Mouse (Mus musculus): ENCODE results near the gene Kdm2a. TPM values are rescaled to one million over a fixed set of nuclear protein-coding genes. Genes with fewer than 3 reads are reported as not detected.

Kdm2a gene
- polyA plus RNA-seq, 1 experiment from 2014 or later: 53.9 TPM

DNA sequence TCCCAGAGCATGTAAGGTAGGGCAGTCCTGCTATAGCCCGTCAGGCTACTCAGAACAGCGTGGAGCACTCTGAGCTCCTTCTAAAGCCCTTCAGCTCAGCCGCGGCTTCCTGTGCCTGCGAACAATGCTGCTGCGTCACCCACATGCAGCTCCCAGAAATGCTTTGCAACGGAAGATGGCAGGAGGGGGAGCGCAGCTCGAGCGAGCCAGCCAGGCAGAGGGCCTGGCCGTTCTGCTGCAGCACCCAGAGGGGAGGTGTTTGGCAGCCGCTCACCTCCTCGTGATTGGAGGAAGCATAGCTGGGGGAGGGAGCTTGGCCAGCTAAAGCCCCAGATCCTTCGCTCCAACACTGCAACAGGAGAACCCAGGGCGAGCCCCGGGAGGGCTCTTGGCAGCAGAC lies 64.3 kb downstream of the Kdm2a start:
- WGBS: under 1% methylated on average over 16 of the region's 16 CpGs

DNA sequence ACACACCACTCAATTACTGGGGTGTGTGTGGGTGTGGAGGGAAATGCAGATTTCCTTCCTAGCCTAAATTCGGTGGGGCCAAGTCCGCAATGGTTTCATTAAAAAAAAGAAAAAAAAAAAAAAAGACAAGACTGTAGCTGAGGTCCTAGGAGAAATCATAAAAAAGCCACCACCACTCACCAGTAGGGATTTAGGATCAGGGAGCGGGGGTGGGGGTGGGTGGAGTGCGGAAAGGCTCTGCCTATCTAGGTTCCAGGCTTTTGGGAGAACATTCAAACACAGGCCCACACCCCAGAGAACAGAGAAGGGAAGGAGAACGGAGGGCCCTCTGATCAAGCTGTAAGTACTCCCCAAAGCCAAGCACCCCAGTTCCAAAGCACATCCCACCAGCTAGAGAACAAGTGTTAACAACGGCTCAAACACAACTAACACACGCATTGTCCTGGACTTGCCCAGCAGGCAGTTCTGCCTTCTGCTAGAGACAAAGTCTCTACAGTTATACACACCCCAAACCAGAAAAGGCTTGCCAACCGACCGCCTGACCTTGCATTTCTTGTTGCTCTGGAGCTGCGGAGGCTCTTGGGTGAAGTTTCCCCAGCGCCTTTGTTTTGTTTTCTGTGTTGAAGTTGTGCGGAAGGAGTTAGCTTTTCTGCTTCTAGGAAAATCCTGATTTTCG lies 64.8 kb downstream of the Kdm2a start:
- Histone ChIP-seq H3K9me3 (no peaks in the 10 kb centered on the region), H3K36me3 (peaks cover 50% of the 10 kb centered on the region), H3K4me1 (replicated peaks) (peaks cover 34% of the 10 kb centered on the region), H3K27ac (peak overlapping the region; percentile 93), H3K27me3 (ENCODE audit: insufficient read depth, poor library complexity, severe bottlenecking) (no peaks in the 10 kb centered on the region), H3K4me3 (peak overlapping the region; percentile 75)
- peak; percentile 48 for DNase-seq (ENCODE audit: low spot score)
- 0% methylated on average over 13 of the region's 13 CpGs for WGBS

More for the DNA sequence above, 64.3 kb downstream of the Kdm2a start:
- peaks cover 46% of the 10 kb centered on the region for H3K36me3 ChIP-seq
- H3K27me3 ChIP-seq (ENCODE audit: insufficient read depth, poor library complexity, severe bottlenecking): no peaks in the 10 kb centered on the region
- peaks cover 34% of the 10 kb centered on the region for H3K4me1 ChIP-seq (replicated peaks)
- DNase-seq (ENCODE audit: low spot score): peak; percentile 92
- H3K9me3 ChIP-seq: no peaks in the 10 kb centered on the region
- H3K27ac ChIP-seq: peak overlapping the region; percentile 93
- peak overlapping the region; percentile 75 for H3K4me3 ChIP-seq

DNA sequence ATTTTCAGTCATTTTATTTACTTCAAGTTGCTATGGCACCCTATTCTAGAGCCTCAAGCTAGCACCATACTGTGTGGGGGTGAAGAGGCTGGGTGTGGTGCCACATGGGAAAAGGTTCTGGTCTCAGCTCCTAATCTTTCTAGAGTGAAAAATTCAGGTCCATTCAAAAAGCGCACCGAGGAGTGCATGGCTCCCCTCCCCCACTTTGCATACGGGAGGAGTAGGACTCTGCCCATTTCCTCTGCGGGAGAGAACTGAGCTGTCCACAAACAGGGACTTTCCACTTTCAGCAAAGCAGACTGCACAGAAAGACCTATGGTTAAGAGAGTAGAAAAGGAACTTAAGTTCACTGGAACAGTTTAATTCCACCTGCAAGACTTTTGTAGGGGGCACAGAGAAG lies 65.4 kb downstream of the Kdm2a start:
- DNase-seq (ENCODE audit: low spot score): peak; percentile 40
- no peaks in the 10 kb centered on the region for H3K9me3 ChIP-seq
- H3K27me3 ChIP-seq (ENCODE audit: insufficient read depth, poor library complexity, severe bottlenecking): no peaks in the 10 kb centered on the region
- peak overlapping the region; percentile 93 for H3K27ac ChIP-seq
- H3K4me1 ChIP-seq (replicated peaks): peaks cover 34% of the 10 kb centered on the region
- WGBS: 0% methylated on average over 4 of the region's 4 CpGs
- peak overlapping the region; percentile 75 for H3K4me3 ChIP-seq
- peaks cover 56% of the 10 kb centered on the region for H3K36me3 ChIP-seq

DNA sequence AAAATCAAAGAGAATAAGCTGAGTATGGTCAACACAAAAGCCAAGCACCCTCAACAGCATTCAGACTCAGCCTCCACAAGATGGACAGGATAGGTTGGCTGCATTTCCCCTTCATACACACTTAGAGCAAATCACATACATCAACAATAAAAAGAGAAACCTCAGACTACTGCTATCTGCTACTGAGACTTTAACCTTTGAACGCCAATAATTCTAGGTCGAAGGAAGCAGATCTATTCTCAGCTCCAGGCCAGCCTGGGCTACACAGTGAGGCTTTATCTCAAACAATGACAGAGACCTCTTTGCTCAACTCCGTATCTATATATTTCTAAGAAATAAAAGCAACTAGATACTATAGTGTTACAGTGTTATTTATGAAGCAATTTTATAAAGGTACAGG lies 66.8 kb downstream of the Kdm2a start:
- H3K27me3 ChIP-seq (ENCODE audit: insufficient read depth, poor library complexity, severe bottlenecking): no peaks in the 10 kb centered on the region
- H3K9me3 ChIP-seq: no peaks in the 10 kb centered on the region
- H3K4me3 ChIP-seq: no peak overlapping the region
- peaks cover 34% of the 10 kb centered on the region for H3K4me1 ChIP-seq (replicated peaks)
- H3K36me3 ChIP-seq: peaks cover 61% of the 10 kb centered on the region
- 93% methylated on average over 3 of the region's 3 CpGs for WGBS
- H3K27ac ChIP-seq: no peak overlapping the region
- no peak for DNase-seq (ENCODE audit: low spot score)

DNA sequence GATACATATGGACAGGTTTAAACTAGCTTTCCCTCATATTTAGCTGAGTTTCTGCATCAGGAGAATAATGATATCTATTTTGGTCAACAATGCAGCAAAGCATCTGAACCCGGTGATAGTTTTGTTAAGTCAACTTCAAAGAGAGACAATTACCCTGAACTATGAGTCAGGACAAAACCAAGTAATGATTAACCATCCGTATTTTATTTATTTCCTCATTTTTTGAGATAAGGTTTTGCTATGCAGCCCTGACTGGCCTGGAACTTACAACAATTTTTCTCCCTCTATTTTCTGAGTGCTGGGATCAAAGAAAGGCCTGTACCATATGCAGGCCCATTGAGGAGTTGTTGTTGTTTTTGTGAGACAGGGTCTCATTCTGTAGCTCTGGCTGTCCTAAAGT lies 67.5 kb downstream of the Kdm2a start:
- Histone ChIP-seq H3K27ac (no peak overlapping the region), H3K36me3 (peaks cover 67% of the 10 kb centered on the region), H3K9me3 (no peaks in the 10 kb centered on the region), H3K4me1 (replicated peaks) (peaks cover 34% of the 10 kb centered on the region), H3K27me3 (ENCODE audit: insufficient read depth, poor library complexity, severe bottlenecking) (no peaks in the 10 kb centered on the region), H3K4me3 (no peak overlapping the region)
- WGBS: 94% methylated on average over 2 of the region's 2 CpGs
- DNase-seq (ENCODE audit: low spot score): no peak

DNA sequence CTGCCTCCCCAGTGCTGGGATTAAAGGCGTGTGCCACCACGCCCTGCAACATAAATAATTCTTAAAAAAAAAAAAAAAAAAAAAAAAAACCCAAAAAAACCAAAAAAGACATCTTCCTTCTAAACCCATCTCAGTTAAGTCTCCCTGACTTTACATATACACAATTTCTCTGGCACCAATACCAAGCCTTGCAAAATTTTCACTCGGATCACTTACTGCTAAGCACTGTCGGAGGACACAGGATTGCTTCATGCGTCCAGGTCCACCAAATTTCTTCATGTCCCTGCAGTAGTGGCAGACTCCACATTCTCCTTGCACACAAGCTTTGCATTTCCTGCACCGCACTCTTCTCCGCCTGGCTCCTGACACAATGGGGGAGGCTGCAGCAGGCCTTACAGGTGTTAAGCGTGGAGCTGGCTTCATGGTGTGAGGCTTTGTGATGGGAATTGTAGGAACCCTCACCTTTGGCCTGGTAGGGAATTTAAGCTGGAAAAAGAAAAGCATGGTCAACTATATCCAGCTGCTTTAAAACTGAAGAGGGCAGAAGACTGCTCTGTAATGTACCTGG lies 69.3 kb downstream of the Kdm2a start:
- no peak for DNase-seq (ENCODE audit: low spot score)
- H3K9me3 ChIP-seq: no peaks in the 10 kb centered on the region
- H3K4me3 ChIP-seq: no peak overlapping the region
- no peak overlapping the region for H3K27ac ChIP-seq
- no peaks in the 10 kb centered on the region for H3K27me3 ChIP-seq (ENCODE audit: insufficient read depth, poor library complexity, severe bottlenecking)
- H3K36me3 ChIP-seq: peaks cover 82% of the 10 kb centered on the region
- H3K4me1 ChIP-seq (replicated peaks): peaks cover 27% of the 10 kb centered on the region
- WGBS: 96% methylated on average over 8 of the region's 8 CpGs

DNA sequence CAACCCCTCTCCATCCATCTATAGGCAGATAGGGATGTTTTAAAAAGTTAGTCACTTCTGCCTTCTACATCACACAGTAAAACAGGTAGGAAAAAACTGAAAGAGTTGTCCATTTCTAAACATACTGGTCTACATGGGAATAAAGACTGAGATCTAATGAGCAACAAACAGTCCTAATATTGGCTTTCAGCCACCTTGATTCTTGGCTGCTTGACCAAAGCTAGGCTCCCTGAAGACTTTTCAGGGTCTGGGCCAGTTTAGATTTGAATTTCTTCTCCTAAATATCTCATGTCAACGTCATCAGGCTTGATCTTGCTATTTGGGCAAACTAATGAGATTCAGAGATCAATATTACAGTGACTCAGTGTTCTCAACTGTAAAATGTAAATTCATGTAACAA lies 71.2 kb downstream of the Kdm2a start:
- no peaks in the 10 kb centered on the region for H3K9me3 ChIP-seq
- peaks cover 10% of the 10 kb centered on the region for H3K4me1 ChIP-seq (replicated peaks)
- 92% methylated on average over 1 of the region's 1 CpGs for WGBS
- H3K4me3 ChIP-seq: no peak overlapping the region
- peaks cover 100% of the 10 kb centered on the region for H3K36me3 ChIP-seq
- no peaks in the 10 kb centered on the region for H3K27me3 ChIP-seq (ENCODE audit: insufficient read depth, poor library complexity, severe bottlenecking)
- no peak for DNase-seq (ENCODE audit: low spot score)
- no peak overlapping the region for H3K27ac ChIP-seq

DNA sequence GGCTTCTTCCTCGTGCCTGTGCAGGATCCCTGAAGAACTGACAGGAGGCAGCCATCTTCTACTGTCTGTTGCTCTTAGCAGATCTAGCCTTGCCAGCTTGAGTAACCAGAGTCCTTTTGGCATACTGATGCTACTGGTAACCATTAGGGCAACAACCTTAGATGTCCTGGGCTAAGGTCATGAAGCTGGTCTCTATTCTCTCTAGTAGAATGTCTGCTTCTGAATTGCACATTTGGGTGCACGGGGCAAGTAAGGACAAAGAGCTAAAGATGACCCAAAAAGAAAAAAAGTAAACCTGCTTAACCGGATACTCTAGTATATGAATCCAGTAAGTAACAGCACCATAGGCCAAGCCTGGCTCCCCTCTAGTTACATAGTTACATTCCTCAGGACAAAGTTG lies 72.0 kb downstream of the Kdm2a start:
- 87% methylated on average over 3 of the region's 3 CpGs for WGBS
- H3K4me1 ChIP-seq (replicated peaks): 0 out of 2 replicates have a peak, but pooled peaks cover 4% of the 10 kb centered on the region
- no peaks in the 10 kb centered on the region for H3K9me3 ChIP-seq
- no peaks in the 10 kb centered on the region for H3K27me3 ChIP-seq (ENCODE audit: insufficient read depth, poor library complexity, severe bottlenecking)
- DNase-seq (ENCODE audit: low spot score): no peak
- H3K4me3 ChIP-seq: no peak overlapping the region
- H3K36me3 ChIP-seq: peaks cover 99% of the 10 kb centered on the region
- no peak overlapping the region for H3K27ac ChIP-seq

DNA sequence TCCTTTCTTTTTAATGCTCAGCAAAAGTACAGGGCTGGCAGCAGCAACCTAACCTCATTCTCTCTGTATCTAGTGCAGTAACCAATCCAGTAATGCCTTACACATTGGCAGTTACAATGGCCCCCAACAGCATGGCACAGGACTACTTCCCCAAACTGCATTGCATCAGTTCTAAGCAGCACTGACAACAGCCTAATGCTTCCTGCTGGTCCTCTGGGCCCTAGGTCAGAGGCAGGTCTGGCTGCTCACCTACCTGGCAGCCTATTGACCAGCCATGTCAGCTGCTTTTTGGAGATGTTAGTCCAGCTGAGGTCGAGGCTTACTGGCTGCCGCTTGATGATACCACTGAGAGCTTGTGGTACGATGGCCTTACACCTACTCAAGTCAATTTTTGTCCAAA lies 76.0 kb downstream of the Kdm2a start:
- H3K36me3 ChIP-seq: peaks cover 99% of the 10 kb centered on the region
- no peaks in the 10 kb centered on the region for H3K27me3 ChIP-seq (ENCODE audit: insufficient read depth, poor library complexity, severe bottlenecking)
- no peak overlapping the region for H3K4me3 ChIP-seq
- no peak overlapping the region for H3K27ac ChIP-seq
- no peak for DNase-seq (ENCODE audit: low spot score)
- H3K9me3 ChIP-seq: no peaks in the 10 kb centered on the region
- H3K4me1 ChIP-seq (replicated peaks): 0 out of 2 replicates have a peak, but pooled peaks cover 4% of the 10 kb centered on the region
- WGBS: 92% methylated on average over 3 of the region's 3 CpGs

DNA sequence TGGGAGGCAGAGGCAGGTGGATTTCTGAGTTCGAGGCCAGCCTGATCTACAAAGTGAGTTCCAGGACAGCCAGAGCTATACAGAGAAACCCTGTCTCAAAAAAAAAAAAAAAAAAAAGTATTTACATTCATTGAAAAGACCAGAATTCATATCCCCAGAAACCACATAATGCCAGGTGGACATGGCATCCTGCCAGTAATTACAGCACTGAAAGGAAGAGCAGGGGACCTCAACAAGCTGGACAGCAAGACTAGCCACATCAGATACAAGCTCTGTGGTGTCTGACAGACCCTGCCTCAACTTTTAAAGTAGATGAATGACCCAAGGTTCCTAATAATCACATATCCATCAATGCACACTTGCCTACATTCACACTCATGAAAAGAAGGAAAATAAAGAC lies 76.5 kb downstream of the Kdm2a start:
- no peaks in the 10 kb centered on the region for H3K9me3 ChIP-seq
- H3K4me3 ChIP-seq: no peak overlapping the region
- 86% methylated on average over 1 of the region's 1 CpGs for WGBS
- no peak overlapping the region for H3K27ac ChIP-seq
- H3K36me3 ChIP-seq: peaks cover 99% of the 10 kb centered on the region
- H3K27me3 ChIP-seq (ENCODE audit: insufficient read depth, poor library complexity, severe bottlenecking): no peaks in the 10 kb centered on the region
- H3K4me1 ChIP-seq (replicated peaks): 0 out of 2 replicates have a peak, but pooled peaks cover 4% of the 10 kb centered on the region
- no peak for DNase-seq (ENCODE audit: low spot score)

DNA sequence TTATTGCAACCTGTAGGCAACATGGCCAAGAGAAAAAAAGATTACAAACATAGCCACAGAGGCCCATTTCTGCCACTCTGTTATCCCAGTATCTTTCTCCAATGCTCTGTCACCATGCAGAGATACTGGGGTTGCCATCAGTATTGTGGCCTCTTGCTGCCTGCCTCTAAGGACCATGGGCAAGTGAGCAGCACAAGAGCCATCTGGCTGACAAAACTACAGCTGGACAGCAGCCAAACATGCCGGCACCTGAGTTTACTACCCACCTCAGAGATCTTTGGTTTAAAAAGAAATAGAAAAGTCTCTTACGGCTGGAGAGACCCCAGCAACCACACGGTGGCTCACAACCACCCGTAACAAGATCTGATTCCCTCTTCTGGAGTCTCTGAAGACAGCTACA lies 78.8 kb downstream of the Kdm2a start:
- Histone ChIP-seq H3K9me3 (no peaks in the 10 kb centered on the region), H3K4me3 (no peak overlapping the region), H3K27me3 (ENCODE audit: insufficient read depth, poor library complexity, severe bottlenecking) (no peaks in the 10 kb centered on the region), H3K4me1 (replicated peaks) (no peaks in the 10 kb centered on the region), H3K27ac (no peak overlapping the region), H3K36me3 (peaks cover 90% of the 10 kb centered on the region)
- DNase-seq (ENCODE audit: low spot score): no peak
- 95% methylated on average over 4 of the region's 4 CpGs for WGBS

DNA sequence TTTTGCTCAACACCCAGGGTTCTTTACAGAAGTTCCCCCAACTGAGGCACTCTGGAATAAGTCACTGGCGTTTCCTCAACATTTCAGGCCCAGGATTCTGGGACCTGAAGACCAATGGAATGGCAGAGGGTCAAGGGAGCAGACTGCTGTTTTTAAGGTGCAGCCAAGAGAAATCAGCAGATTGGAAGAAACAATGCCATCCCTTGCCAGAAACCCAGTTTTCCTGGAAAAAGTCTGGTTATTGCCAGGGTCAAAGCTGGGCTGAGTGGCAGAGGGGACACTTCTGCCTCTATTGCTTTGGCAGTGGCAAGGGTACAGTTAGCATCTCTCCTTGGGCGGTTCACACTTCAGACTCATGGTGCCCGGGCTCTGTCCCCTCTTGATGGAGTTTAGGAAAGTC lies 80.9 kb downstream of the Kdm2a start:
- 90% methylated on average over 3 of the region's 3 CpGs for WGBS
- peaks cover 82% of the 10 kb centered on the region for H3K36me3 ChIP-seq
- no peak for DNase-seq (ENCODE audit: low spot score)
- H3K4me1 ChIP-seq (replicated peaks): no peaks in the 10 kb centered on the region
- H3K9me3 ChIP-seq: no peaks in the 10 kb centered on the region
- no peaks in the 10 kb centered on the region for H3K27me3 ChIP-seq (ENCODE audit: insufficient read depth, poor library complexity, severe bottlenecking)
- H3K4me3 ChIP-seq: no peak overlapping the region
- H3K27ac ChIP-seq: no peak overlapping the region

DNA sequence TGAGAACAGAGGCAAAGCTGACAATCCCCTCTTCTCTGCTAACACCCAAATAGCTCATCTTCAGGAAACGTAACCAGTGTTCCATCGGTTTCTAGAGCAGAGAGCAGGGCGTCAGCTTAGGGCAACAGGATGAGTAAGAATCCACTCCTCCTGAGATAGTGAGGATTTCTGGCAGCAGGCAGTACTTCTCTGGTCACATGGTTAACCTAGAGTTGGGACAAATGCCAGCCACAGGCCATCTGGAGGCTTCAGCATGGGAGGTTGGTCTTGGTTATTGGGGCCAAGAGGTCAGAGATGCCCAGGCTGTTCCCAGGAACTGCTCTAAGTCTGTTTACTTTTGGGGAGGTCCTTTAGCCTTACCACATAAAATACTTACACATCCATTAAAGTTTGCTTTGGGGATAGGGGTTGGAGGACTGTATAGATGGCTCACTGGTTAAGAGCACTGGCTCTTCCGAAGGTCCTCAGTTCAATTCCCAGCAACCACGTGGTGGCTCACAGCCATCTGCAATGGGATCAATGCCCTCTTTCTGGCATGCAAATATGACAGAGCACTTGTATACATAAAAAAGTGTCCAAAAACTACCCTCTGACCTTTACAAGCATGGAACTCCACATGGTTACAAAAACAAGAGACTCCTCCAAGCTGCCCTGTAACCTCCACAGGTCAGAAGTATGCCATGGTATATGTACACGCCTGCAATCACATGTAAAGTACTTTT lies 82.7 kb downstream of the Kdm2a start:
- no peak overlapping the region for H3K4me3 ChIP-seq
- DNase-seq (ENCODE audit: low spot score): no peak
- H3K9me3 ChIP-seq: no peaks in the 10 kb centered on the region
- H3K27ac ChIP-seq: no peak overlapping the region
- WGBS: 84% methylated on average over 6 of the region's 6 CpGs
- H3K4me1 ChIP-seq (replicated peaks): no peaks in the 10 kb centered on the region
- no peaks in the 10 kb centered on the region for H3K27me3 ChIP-seq (ENCODE audit: insufficient read depth, poor library complexity, severe bottlenecking)
- H3K36me3 ChIP-seq: peaks cover 66% of the 10 kb centered on the region

Data from hindbrain, embryonic 10.5 days (tissue).